In genomic region chr6:128764598-128764997, GRCm38 (mm10) we compare ENCODE assay signal across 9 mouse cellular contexts. TPM values are rescaled to one million over a fixed set of nuclear protein-coding genes. Genes with fewer than 3 reads are reported as not detected.
A peak's percentile ranks its signal among the peaks of the same experiment; 100 is the strongest.
DNase-seq lines count a peak whose midpoint lies in the region; ATAC-seq and TF ChIP-seq lines count a peak whose summit lies in the region.
"Had no signal": no experiment of that assay in that cellular context is flagged by ENCODE, and none has a peak within 500 bp of the region (broad histone marks: within the 10 kb centered on the region; RNA-seq: fewer than 3 reads in every experiment).

No protein-coding gene starts in this region.

- 22% methylated on average over 5 of the region's 5 CpGs for WGBS in heart, embryonic 13.5 days
- 14% methylated on average over 5 of the region's 5 CpGs for WGBS in forebrain, embryonic 15.5 days
- 17% methylated on average over 5 of the region's 5 CpGs for WGBS in liver, embryonic 16.5 days (ENCODE audit: insufficient replicate concordance)

- peaks cover 10% of the 10 kb centered on the region for H3K4me1 ChIP-seq in heart, embryonic 13.5 days
- H3K4me1 ChIP-seq in G1E (ENCODE audit: insufficient read depth, low read depth, low read length): no peaks in the 10 kb centered on the region
- H3K4me1 ChIP-seq in forebrain, embryonic 15.5 days: peaks cover 6% of the 10 kb centered on the region
- H3K4me1 ChIP-seq in liver, embryonic 16.5 days (ENCODE audit: control insufficient read depth, low read depth, low read length): peaks cover 4% of the 10 kb centered on the region

- H3K4me2 ChIP-seq in heart, embryonic 13.5 days: peak overlapping the region; percentile 67
- H3K4me2 ChIP-seq in forebrain, embryonic 15.5 days (replicated peaks): peak overlapping the region; percentile 38
- H3K4me2 ChIP-seq in liver, embryonic 16.5 days (ENCODE audit: low read depth, low read length): peak overlapping the region; percentile 88

- peak overlapping the region; percentile 70 for H3K9ac ChIP-seq in heart, embryonic 13.5 days
- peak overlapping the region; percentile 46 for H3K9ac ChIP-seq in forebrain, embryonic 15.5 days (replicated peaks)
- H3K9ac ChIP-seq in liver, embryonic 16.5 days (ENCODE audit: low read depth, low read length): peak overlapping the region; percentile 51

- no peak overlapping the region for H3K27ac ChIP-seq in heart, embryonic 13.5 days (replicated peaks)
- H3K27ac ChIP-seq in forebrain, embryonic 15.5 days (replicated peaks): peak overlapping the region; percentile 75
- no peak overlapping the region for H3K27ac ChIP-seq in liver, embryonic 16.5 days (ENCODE audit: low read length)

- no peak for ATAC-seq in heart, embryonic 13.5 days (ENCODE audit: extremely low read depth, insufficient number of reproducible peaks, low FRiP score, low TSS enrichment)
- ATAC-seq in G1E (ENCODE audit: extremely low read depth, insufficient number of reproducible peaks, low FRiP score, poor library complexity, severe bottlenecking): no peak
- no peak for ATAC-seq in forebrain, embryonic 15.5 days (replicated peaks)
- no peak for ATAC-seq in liver, embryonic 16.5 days (ENCODE audit: low read depth)

- H3K9me3 ChIP-seq in heart, embryonic 13.5 days: no peaks in the 10 kb centered on the region
- H3K9me3 ChIP-seq in G1E (replicated peaks): peaks cover 22% of the 10 kb centered on the region
- H3K9me3 ChIP-seq in forebrain, embryonic 15.5 days: no peaks in the 10 kb centered on the region
- no peaks in the 10 kb centered on the region for H3K9me3 ChIP-seq in liver, embryonic 16.5 days (replicated peaks; ENCODE audit: control insufficient read depth, low read length)

- TF ChIP-seq CTCF in G1E (IDR thresholded peaks at IDR 0.05; ENCODE audit: low read depth, low read length): no peak

- intact Hi-C loops in heart, postnatal 10 days (cut with DNase I): loop anchor here (1.0 to 10.0 kb wide), 3 partner anchors 38 to 330 kb away; partner anchors contain the start of gene Fkbp4

- peak overlapping the region; percentile 62 for H3K4me3 ChIP-seq in heart, embryonic 13.5 days
- H3K4me3 ChIP-seq in G1E (ENCODE audit: low read depth, low read length): peak overlapping the region; percentile 61; the same call in 1 of the 2 replicates
- peak overlapping the region; percentile 52 for H3K4me3 ChIP-seq in forebrain, embryonic 15.5 days
- H3K4me3 ChIP-seq in liver, embryonic 16.5 days (ENCODE audit: low read depth, low read length): peak overlapping the region; percentile 63

- no peaks in the 10 kb centered on the region for H3K36me3 ChIP-seq in heart, embryonic 13.5 days
- no peaks in the 10 kb centered on the region for H3K36me3 ChIP-seq in G1E (replicated peaks)
- H3K36me3 ChIP-seq in forebrain, embryonic 15.5 days: no peaks in the 10 kb centered on the region
- no peaks in the 10 kb centered on the region for H3K36me3 ChIP-seq in liver, embryonic 16.5 days (ENCODE audit: control insufficient read depth, insufficient read depth)

- no peak for DNase-seq in heart, postnatal 10 days
- no peak for DNase-seq in G1E (ENCODE audit: low spot score)
- DNase-seq in retina, postnatal 1 day: no peak
- no peak for DNase-seq in spleen, postnatal 10 days (ENCODE audit: low spot score in 2 of 2)
- no peak for DNase-seq in ovary, postnatal 10 days (ENCODE audit: low spot score)

- no peaks in the 10 kb centered on the region for H3K27me3 ChIP-seq in heart, embryonic 13.5 days (replicated peaks)
- no peaks in the 10 kb centered on the region for H3K27me3 ChIP-seq in G1E (ENCODE audit: insufficient read depth, low read length)
- H3K27me3 ChIP-seq in forebrain, embryonic 15.5 days: no peaks in the 10 kb centered on the region
- H3K27me3 ChIP-seq in liver, embryonic 16.5 days (ENCODE audit: control insufficient read depth, insufficient read depth, low read depth, low read length): no peaks in the 10 kb centered on the region

RNA-seq across cellular contexts. Expression of gene Klrb1c, which starts 24.4 kb away (rescaled TPM):
- 0.15 TPM in 1 of 2 replicates, not detected in the other for polyA plus RNA-seq in heart, embryonic 13.5 days (2015; fragmentation: Nextera tagmentation; extraction: Ambion mirVana)
- total RNA-seq in heart, postnatal 10 days (2021): not detected
- total RNA-seq in G1E (2014; fragmentation: Nextera tagmentation): not detected in 2 replicates
- 0.17 and 0.22 TPM in 2 replicates for total RNA-seq in G1E (2017)
- polyA plus RNA-seq in G1E (2012): not detected in 2 replicates
- polyA plus RNA-seq in forebrain, embryonic 15.5 days (2015; fragmentation: Nextera tagmentation; extraction: Ambion mirVana): not detected in 2 replicates
- 0.61 and 0.78 TPM in 2 replicates for polyA plus RNA-seq in liver, embryonic 16.5 days (2015; fragmentation: Nextera tagmentation; extraction: Ambion mirVana)

RNA-seq across cellular contexts. Expression of gene Klrb1, which starts 41.7 kb away (rescaled TPM):
- polyA plus RNA-seq in heart, embryonic 13.5 days (2015; fragmentation: Nextera tagmentation; extraction: Ambion mirVana): not detected in 2 replicates
- total RNA-seq in heart, postnatal 10 days (2021): not detected
- not detected in 2 replicates for total RNA-seq in G1E (2014; fragmentation: Nextera tagmentation)
- 0.17 TPM in 1 of 2 replicates, not detected in the other for total RNA-seq in G1E (2017)
- polyA plus RNA-seq in G1E (2012): not detected in 2 replicates
- polyA plus RNA-seq in forebrain, embryonic 15.5 days (2015; fragmentation: Nextera tagmentation; extraction: Ambion mirVana): 0.26 TPM in 1 of 2 replicates, not detected in the other
- polyA plus RNA-seq in liver, embryonic 16.5 days (2015; fragmentation: Nextera tagmentation; extraction: Ambion mirVana): not detected in 2 replicates
- total RNA-seq: common myeloid progenitor, adult 5-6 weeks had no signal

Comparison
In these comparisons a context has a peak if more than half of its experiments do, and no peak if none do; other contexts are left out.
1. H3K4me2 ChIP-seq: peak in every context shown above with its lines; median percentile 88 in liver, embryonic 16.5 days; 67 in heart, embryonic 13.5 days; 38 in forebrain, embryonic 15.5 days.